Mouse (Mus musculus) cerebellum, adult 2 months (tissue): ENCODE measurements around the gene Laptm4a.

Source experiments
- CTCF ChIP-seq: fragments of 200-500 bp; IDR thresholded peaks from 2 replicates; pipeline ENCODE4 v1.5.1; 2011; ENCODE audit warnings: low read depth, mild to moderate bottlenecking, control low read depth, low read length, moderate library complexity, borderline replicate concordance; ENCODE audit not compliant: insufficient read depth
- POLR2A ChIP-seq: fragments of 200-500 bp; IDR thresholded peaks from 2 replicates; pipeline ENCODE4 v1.6.1; 2011; ENCODE audit warnings: low read length, control low read depth, borderline replicate concordance; ENCODE audit not compliant: insufficient read depth

- TF ChIP-seq CTCF (no peak), POLR2A (no peak)
Observed at GRCm38 (mm10) chr12:8900107-8900698, 21.3 kb upstream of the Laptm4a start.
